Mouse (Mus musculus) forebrain, embryonic 15.5 days (tissue): Measurements from ENCODE around the gene Gm10024. TPM values are rescaled to one million over a fixed set of nuclear protein-coding genes. Genes with fewer than 3 reads are reported as not detected.
A peak's percentile ranks its signal among the peaks of the same experiment; 100 is the strongest.
"Not testable (repeated sequence)": the region's sequence is repeated elsewhere in the genome, so short reads cannot be mapped to it uniquely, and the experiment has no call there.

Experiments
- ATAC-seq: fragments of 200-750 bp; cut with Nextera tagmentation; replicated peaks from 2 replicates; pipeline ENCODE4 v1.8.0; 2017; ENCODE audit warnings: mild to moderate bottlenecking, moderate TSS enrichment, moderate library complexity
- H3K27ac ChIP-seq: fragments of 300-500 bp; sonication (generic); replicated peaks from 2 replicates; pipeline ENCODE4 v1.5.1; 2015; ENCODE audit warnings: mild to moderate bottlenecking, inconsistent platforms
- H3K27me3 ChIP-seq: fragments of 300-500 bp; sonication (generic); 2 replicates; pipeline ENCODE4 v1.6.1; 2015; ENCODE audit warnings: inconsistent platforms
- H3K36me3 ChIP-seq: fragments of 300-500 bp; sonication (generic); 2 replicates; pipeline ENCODE4 v1.6.1; 2015; ENCODE audit warnings: mild to moderate bottlenecking, inconsistent platforms
- H3K4me1 ChIP-seq: fragments of 300-500 bp; sonication (generic); 2 replicates; pipeline ENCODE4 v1.6.1; 2015; ENCODE audit warnings: inconsistent platforms
- H3K4me2 ChIP-seq: fragments of 300-500 bp; sonication (generic); replicated peaks from 2 replicates; pipeline ENCODE4 v1.6.1; 2015; ENCODE audit warnings: mild to moderate bottlenecking, inconsistent platforms
- H3K4me3 ChIP-seq: fragments of 300-500 bp; sonication (generic); 2 replicates; pipeline ENCODE4 v1.5.1; 2015; ENCODE audit warnings: mild to moderate bottlenecking, inconsistent platforms
- H3K9ac ChIP-seq: fragments of 300-500 bp; sonication (generic); replicated peaks from 2 replicates; pipeline ENCODE4 v1.6.1; 2015; ENCODE audit warnings: mild to moderate bottlenecking, inconsistent platforms
- H3K9me3 ChIP-seq: fragments of 300-500 bp; sonication (generic); 2 replicates; pipeline ENCODE4 v1.6.1; 2016; ENCODE audit warnings: inconsistent platforms
- WGBS: fragments of 180-500 bp; shearing (Covaris S2); methylation state at CpG from one replicate; pipeline ENCODE4 v1.1.7; 2015; ENCODE audit warnings: mixed read lengths; 5-methylcytosine and 5-hydroxymethylcytosine counted together
- polyA plus RNA-seq: library from polyadenylated mRNA; unstranded; fragments of >200 nt; fragmentation: Nextera tagmentation; extraction: Ambion mirVana; gene quantifications from 2 replicates; pipeline ENCODE4 v1.2.1, GENCODE M21; 2015

Gm10024 gene
- not detected in 2 replicates for polyA plus RNA-seq

GRCm38 (mm10) chr10:77711157-77711556, at the start of gene Gm10024:
Gm10024 (plus strand) TSS chr10:77711457.
- H3K9ac ChIP-seq, ATAC-seq, H3K27ac ChIP-seq, H3K4me2 ChIP-seq, H3K9me3 ChIP-seq, H3K4me1 ChIP-seq, H3K36me3 ChIP-seq, H3K27me3 ChIP-seq, H3K4me3 ChIP-seq: not testable (repeated sequence)

- H3K36me3 ChIP-seq: no peaks in the 10 kb centered on the region
- H3K4me3 ChIP-seq: no peak overlapping the region
- no peaks in the 10 kb centered on the region for H3K4me1 ChIP-seq
- WGBS: 59% methylated on average over 43 of the region's 43 CpGs
- no peaks in the 10 kb centered on the region for H3K27me3 ChIP-seq
- H3K9ac ChIP-seq: no peak overlapping the region
- H3K27ac ChIP-seq: no peak overlapping the region
- H3K9me3 ChIP-seq: no peaks in the 10 kb centered on the region
- no peak for ATAC-seq
- no peak overlapping the region for H3K4me2 ChIP-seq
These were observed 47.1 kb upstream of the Gm10024 start for GRCm38 (mm10) chr10:77663949-77664665.

GRCm38 (mm10) chr10:77666342-77666741, 44.9 kb upstream of the Gm10024 start:
- no peak overlapping the region for H3K4me3 ChIP-seq
- no peak for ATAC-seq

GRCm38 (mm10) chr10:77667402-77667801, 43.9 kb upstream of the Gm10024 start:
- no peak overlapping the region for H3K4me3 ChIP-seq
- H3K9ac ChIP-seq: no peak overlapping the region
- H3K36me3 ChIP-seq: no peaks in the 10 kb centered on the region
- H3K4me2 ChIP-seq: no peak overlapping the region
- H3K9me3 ChIP-seq: no peaks in the 10 kb centered on the region
- no peaks in the 10 kb centered on the region for H3K27me3 ChIP-seq
- ATAC-seq: no peak
- H3K27ac ChIP-seq: no peak overlapping the region
- WGBS: 69% methylated on average over 4 of the region's 4 CpGs
- no peaks in the 10 kb centered on the region for H3K4me1 ChIP-seq

More at GRCm38 (mm10) chr10:77666342-77666741, 44.9 kb upstream of the Gm10024 start:
- no peaks in the 10 kb centered on the region for H3K4me1 ChIP-seq
- no peak overlapping the region for H3K4me2 ChIP-seq
- WGBS: 69% methylated on average over 8 of the region's 8 CpGs
- no peaks in the 10 kb centered on the region for H3K36me3 ChIP-seq
- no peaks in the 10 kb centered on the region for H3K27me3 ChIP-seq
- no peaks in the 10 kb centered on the region for H3K9me3 ChIP-seq
- H3K9ac ChIP-seq: no peak overlapping the region
- H3K27ac ChIP-seq: no peak overlapping the region

- no peak overlapping the region for H3K4me2 ChIP-seq
- no peaks in the 10 kb centered on the region for H3K4me1 ChIP-seq
- H3K9ac ChIP-seq: no peak overlapping the region
- H3K27me3 ChIP-seq: no peaks in the 10 kb centered on the region
- ATAC-seq: no peak
- no peak overlapping the region for H3K4me3 ChIP-seq
- no peaks in the 10 kb centered on the region for H3K36me3 ChIP-seq
- no peak overlapping the region for H3K27ac ChIP-seq
- 81% methylated on average over 4 of the region's 4 CpGs for WGBS
- H3K9me3 ChIP-seq: no peaks in the 10 kb centered on the region
These were observed 40.5 kb upstream of the Gm10024 start for GRCm38 (mm10) chr10:77670710-77671109.

- Histone ChIP-seq H3K9ac (no peak overlapping the region), H3K9me3 (no peaks in the 10 kb centered on the region), H3K4me3 (no peak overlapping the region), H3K4me1 (no peaks in the 10 kb centered on the region), H3K27me3 (no peaks in the 10 kb centered on the region), H3K4me2 (no peak overlapping the region), H3K27ac (no peak overlapping the region), H3K36me3 (no peaks in the 10 kb centered on the region)
- WGBS: 88% methylated on average over 4 of the region's 4 CpGs
- ATAC-seq: no peak
These were observed 39.7 kb upstream of the Gm10024 start for GRCm38 (mm10) chr10:77671519-77671918.

- WGBS: 57% methylated on average over 13 of the region's 13 CpGs
- Histone ChIP-seq H3K27ac (no peak overlapping the region), H3K4me3 (no peak overlapping the region), H3K9me3 (no peaks in the 10 kb centered on the region), H3K36me3 (no peaks in the 10 kb centered on the region), H3K4me2 (no peak overlapping the region), H3K27me3 (peaks cover 16% of the 10 kb centered on the region), H3K9ac (no peak overlapping the region), H3K4me1 (peaks cover 13% of the 10 kb centered on the region)
- ATAC-seq: no peak
These were observed 37.5 kb upstream of the Gm10024 start for GRCm38 (mm10) chr10:77673765-77674164.

GRCm38 (mm10) chr10:77677562-77677961, 33.7 kb upstream of the Gm10024 start:
- ATAC-seq: no peak
- no peaks in the 10 kb centered on the region for H3K36me3 ChIP-seq
- H3K4me3 ChIP-seq: peak overlapping the region; percentile 32
- under 1% methylated on average over 35 of the region's 35 CpGs for WGBS
- H3K9me3 ChIP-seq: no peaks in the 10 kb centered on the region
- H3K4me2 ChIP-seq: peak overlapping the region; percentile 56
- peaks cover 13% of the 10 kb centered on the region for H3K4me1 ChIP-seq
- H3K9ac ChIP-seq: peak overlapping the region; percentile 7; the same call in 1 of the 2 replicates
- no peak overlapping the region for H3K27ac ChIP-seq
- H3K27me3 ChIP-seq: peaks cover 16% of the 10 kb centered on the region

- ATAC-seq: no peak
- no peak overlapping the region for H3K4me2 ChIP-seq
- H3K9ac ChIP-seq: no peak overlapping the region
- 78% methylated on average over 7 of the region's 7 CpGs for WGBS
- no peaks in the 10 kb centered on the region for H3K36me3 ChIP-seq
- H3K4me1 ChIP-seq: peaks cover 3% of the 10 kb centered on the region
- peaks cover 30% of the 10 kb centered on the region for H3K27me3 ChIP-seq
- no peak overlapping the region for H3K27ac ChIP-seq
- H3K4me3 ChIP-seq: no peak overlapping the region
- H3K9me3 ChIP-seq: no peaks in the 10 kb centered on the region
These were observed 28.3 kb upstream of the Gm10024 start for GRCm38 (mm10) chr10:77682994-77683393.

GRCm38 (mm10) chr10:77684181-77684580, 27.1 kb upstream of the Gm10024 start:
- ATAC-seq: no peak
- H3K9ac ChIP-seq: no peak overlapping the region
- H3K9me3 ChIP-seq: no peaks in the 10 kb centered on the region
- H3K4me3 ChIP-seq: no peak overlapping the region
- H3K4me2 ChIP-seq: no peak overlapping the region
- 42% methylated on average over 8 of the region's 8 CpGs for WGBS
- no peaks in the 10 kb centered on the region for H3K36me3 ChIP-seq
- H3K27ac ChIP-seq: no peak overlapping the region
- H3K27me3 ChIP-seq: peaks cover 24% of the 10 kb centered on the region; the same call in 1 of the 2 replicates
- H3K4me1 ChIP-seq: no peaks in the 10 kb centered on the region

GRCm38 (mm10) chr10:77685895-77686664, 25.2 kb upstream of the Gm10024 start, which contains the start of gene Tspear:
Tspear (plus strand) TSS chr10:77686569.
- Histone ChIP-seq H3K4me3 (no peak within 1 kb of the TSS), H3K27me3 (peaks cover 24% of the 10 kb centered on the region; the same call in 1 of the 2 replicates), H3K9ac (no peak within 1 kb of the TSS), H3K4me2 (no peak within 1 kb of the TSS), H3K27ac (no peak within 1 kb of the TSS), H3K9me3 (no peaks in the 10 kb centered on the region), H3K36me3 (no peaks in the 10 kb centered on the region), H3K4me1 (no peaks in the 10 kb centered on the region)
- 11% methylated on average over 22 of the region's 22 CpGs for WGBS
- no peak for ATAC-seq

- H3K9me3 ChIP-seq: no peaks in the 10 kb centered on the region
- H3K27ac ChIP-seq: no peak overlapping the region
- no peaks in the 10 kb centered on the region for H3K4me1 ChIP-seq
- H3K27me3 ChIP-seq: peaks cover 24% of the 10 kb centered on the region; the same call in 1 of the 2 replicates
- H3K4me3 ChIP-seq: no peak overlapping the region
- H3K36me3 ChIP-seq: no peaks in the 10 kb centered on the region
- no peak overlapping the region for H3K4me2 ChIP-seq
- 27% methylated on average over 10 of the region's 10 CpGs for WGBS
- no peak overlapping the region for H3K9ac ChIP-seq
- no peak for ATAC-seq
These were observed 24.2 kb upstream of the Gm10024 start for GRCm38 (mm10) chr10:77687021-77687420.
